Mouse (Mus musculus): ENCODE results near the gene Mfge8. TPM values are rescaled to one million over a fixed set of nuclear protein-coding genes. Genes with fewer than 3 reads are reported as not detected.

Gene Mfge8
- polyA plus RNA-seq (2014; fragmentation: Nextera tagmentation; extraction: Ambion mirVana) = 147 and 155 TPM in 2 replicates

GRCm38 (mm10) chr7:79148711-79149266 lies at the start of gene Mfge8:
Gene Mfge8 (minus strand): TSS chr7:79149060.
- Histone ChIP-seq H3K4me1 (ENCODE audit: control insufficient read depth, insufficient read depth, low read length) (peaks cover 13% of the 10 kb centered on the region), H3K9ac (ENCODE audit: low read depth, low read length) (peak within 1 kb of the TSS; percentile 78), H3K4me3 (ENCODE audit: low read depth, low read length) (peak within 1 kb of the TSS; percentile 74), H3K36me3 (ENCODE audit: control insufficient read depth, insufficient read depth, low read length) (peaks cover 13% of the 10 kb centered on the region; the same call in 1 of the 2 replicates), H3K4me2 (ENCODE audit: low read depth, low read length) (peak within 1 kb of the TSS; percentile 78), H3K9me3 (ENCODE audit: control insufficient read depth, low read length) (no peaks in the 10 kb centered on the region), H3K27me3 (replicated peaks; ENCODE audit: control insufficient read depth, insufficient read depth, low read length) (no peaks in the 10 kb centered on the region), H3K27ac (replicated peaks; ENCODE audit: low read depth, low read length) (no peak within 1 kb of the TSS; the same call in 1 of the 2 replicates)
- DNase-seq (ENCODE audit: low spot score) (peak; percentile 94), ATAC-seq (ENCODE audit: low read depth) (peak; percentile 96)
- WGBS = 0% methylated on average over 30 of the region's 39 CpGs

- Histone ChIP-seq H3K9ac (ENCODE audit: low read depth, low read length) (no peak overlapping the region), H3K4me3 (ENCODE audit: low read depth, low read length) (no peak overlapping the region), H3K4me2 (ENCODE audit: low read depth, low read length) (no peak overlapping the region), H3K27ac (replicated peaks; ENCODE audit: low read depth, low read length) (no peak overlapping the region), H3K4me1 (ENCODE audit: control insufficient read depth, insufficient read depth, low read length) (no peaks in the 10 kb centered on the region), H3K36me3 (ENCODE audit: control insufficient read depth, insufficient read depth, low read length) (no peaks in the 10 kb centered on the region), H3K27me3 (replicated peaks; ENCODE audit: control insufficient read depth, insufficient read depth, low read length) (no peaks in the 10 kb centered on the region), H3K9me3 (ENCODE audit: control insufficient read depth, low read length) (no peaks in the 10 kb centered on the region)
- no peak for DNase-seq (ENCODE audit: low spot score)
- 73% methylated on average over 16 of the region's 16 CpGs for WGBS
- ATAC-seq (ENCODE audit: low read depth) = peak; percentile 62; the same call in 1 of the 2 replicates
Measured at GRCm38 (mm10) chr7:79194560-79195413, 45.9 kb upstream of the Mfge8 start.

- Histone ChIP-seq H3K4me3 (ENCODE audit: low read depth, low read length) (no peak overlapping the region), H3K27ac (replicated peaks; ENCODE audit: low read depth, low read length) (no peak overlapping the region), H3K9me3 (ENCODE audit: control insufficient read depth, low read length) (no peaks in the 10 kb centered on the region), H3K4me2 (ENCODE audit: low read depth, low read length) (no peak overlapping the region), H3K9ac (ENCODE audit: low read depth, low read length) (no peak overlapping the region), H3K36me3 (ENCODE audit: control insufficient read depth, insufficient read depth, low read length) (no peaks in the 10 kb centered on the region), H3K27me3 (replicated peaks; ENCODE audit: control insufficient read depth, insufficient read depth, low read length) (no peaks in the 10 kb centered on the region), H3K4me1 (ENCODE audit: control insufficient read depth, insufficient read depth, low read length) (no peaks in the 10 kb centered on the region)
- WGBS = 65% methylated on average over 5 of the region's 5 CpGs
- ATAC-seq (ENCODE audit: low read depth) (no peak), DNase-seq (ENCODE audit: low spot score) (no peak)
Measured at GRCm38 (mm10) chr7:79193936-79194335, 45.1 kb upstream of the Mfge8 start.

- WGBS = 74% methylated on average over 5 of the region's 5 CpGs
- 0 out of 2 replicates have a peak, but pooled peaks cover 6% of the 10 kb centered on the region for H3K9me3 ChIP-seq (ENCODE audit: control insufficient read depth, low read length)
- no peak overlapping the region for H3K27ac ChIP-seq (replicated peaks; ENCODE audit: low read depth, low read length)
- H3K27me3 ChIP-seq (replicated peaks; ENCODE audit: control insufficient read depth, insufficient read depth, low read length) = no peaks in the 10 kb centered on the region
- H3K4me3 ChIP-seq (ENCODE audit: low read depth, low read length) = no peak overlapping the region
- H3K4me2 ChIP-seq (ENCODE audit: low read depth, low read length) = no peak overlapping the region
- ATAC-seq (ENCODE audit: low read depth) (no peak), DNase-seq (ENCODE audit: low spot score) (no peak)
- no peaks in the 10 kb centered on the region for H3K4me1 ChIP-seq (ENCODE audit: control insufficient read depth, insufficient read depth, low read length)
- H3K9ac ChIP-seq (ENCODE audit: low read depth, low read length) = no peak overlapping the region
- no peaks in the 10 kb centered on the region for H3K36me3 ChIP-seq (ENCODE audit: control insufficient read depth, insufficient read depth, low read length)
Measured at GRCm38 (mm10) chr7:79191501-79191900, 42.6 kb upstream of the Mfge8 start.

- Histone ChIP-seq H3K4me1 (ENCODE audit: control insufficient read depth, insufficient read depth, low read length) (no peaks in the 10 kb centered on the region), H3K9ac (ENCODE audit: low read depth, low read length) (no peak overlapping the region), H3K9me3 (ENCODE audit: control insufficient read depth, low read length) (0 out of 2 replicates have a peak, but pooled peaks cover 6% of the 10 kb centered on the region), H3K4me2 (ENCODE audit: low read depth, low read length) (no peak overlapping the region), H3K27ac (replicated peaks; ENCODE audit: low read depth, low read length) (no peak overlapping the region), H3K27me3 (replicated peaks; ENCODE audit: control insufficient read depth, insufficient read depth, low read length) (no peaks in the 10 kb centered on the region), H3K36me3 (ENCODE audit: control insufficient read depth, insufficient read depth, low read length) (no peaks in the 10 kb centered on the region), H3K4me3 (ENCODE audit: low read depth, low read length) (no peak overlapping the region)
- DNase-seq (ENCODE audit: low spot score) (no peak), ATAC-seq (ENCODE audit: low read depth) (no peak)
- 37% methylated on average over 3 of the region's 3 CpGs for WGBS
Measured at GRCm38 (mm10) chr7:79190592-79190991, 41.7 kb upstream of the Mfge8 start.

GRCm38 (mm10) chr7:79189211-79189610 lies 40.4 kb upstream of the Mfge8 start:
- H3K4me1 ChIP-seq (ENCODE audit: control insufficient read depth, insufficient read depth, low read length) = no peaks in the 10 kb centered on the region
- no peaks in the 10 kb centered on the region for H3K36me3 ChIP-seq (ENCODE audit: control insufficient read depth, insufficient read depth, low read length)
- H3K4me3 ChIP-seq (ENCODE audit: low read depth, low read length) = no peak overlapping the region
- no peak overlapping the region for H3K9ac ChIP-seq (ENCODE audit: low read depth, low read length)
- ATAC-seq (ENCODE audit: low read depth) = no peak
- 0 out of 2 replicates have a peak, but pooled peaks cover 6% of the 10 kb centered on the region for H3K9me3 ChIP-seq (ENCODE audit: control insufficient read depth, low read length)
- no peaks in the 10 kb centered on the region for H3K27me3 ChIP-seq (replicated peaks; ENCODE audit: control insufficient read depth, insufficient read depth, low read length)
- no peak overlapping the region for H3K4me2 ChIP-seq (ENCODE audit: low read depth, low read length)
- H3K27ac ChIP-seq (replicated peaks; ENCODE audit: low read depth, low read length) = no peak overlapping the region
- WGBS = 41% methylated on average over 3 of the region's 5 CpGs
- no peak for DNase-seq (ENCODE audit: low spot score)

GRCm38 (mm10) chr7:79187591-79187990 lies 38.7 kb upstream of the Mfge8 start:
- ATAC-seq (ENCODE audit: low read depth) = no peak
- 98% methylated on average over 2 of the region's 2 CpGs for WGBS
- H3K27me3 ChIP-seq (replicated peaks; ENCODE audit: control insufficient read depth, insufficient read depth, low read length) = no peaks in the 10 kb centered on the region

GRCm38 (mm10) chr7:79183417-79183816 lies 34.6 kb upstream of the Mfge8 start:
- H3K27me3 ChIP-seq (replicated peaks; ENCODE audit: control insufficient read depth, insufficient read depth, low read length) = no peaks in the 10 kb centered on the region
- no peaks in the 10 kb centered on the region for H3K4me1 ChIP-seq (ENCODE audit: control insufficient read depth, insufficient read depth, low read length)
- H3K4me2 ChIP-seq (ENCODE audit: low read depth, low read length) = no peak overlapping the region
- H3K4me3 ChIP-seq (ENCODE audit: low read depth, low read length) = no peak overlapping the region
- H3K27ac ChIP-seq (replicated peaks; ENCODE audit: low read depth, low read length) = no peak overlapping the region
- no peaks in the 10 kb centered on the region for H3K36me3 ChIP-seq (ENCODE audit: control insufficient read depth, insufficient read depth, low read length)
- WGBS = 43% methylated on average over 1 of the region's 1 CpGs
- 0 out of 2 replicates have a peak, but pooled peaks cover 6% of the 10 kb centered on the region for H3K9me3 ChIP-seq (ENCODE audit: control insufficient read depth, low read length)
- H3K9ac ChIP-seq (ENCODE audit: low read depth, low read length) = no peak overlapping the region
- ATAC-seq (ENCODE audit: low read depth) (no peak), DNase-seq (ENCODE audit: low spot score) (no peak)

More at GRCm38 (mm10) chr7:79187591-79187990, 38.7 kb upstream of the Mfge8 start:
- Histone ChIP-seq H3K27ac (replicated peaks; ENCODE audit: low read depth, low read length) (no peak overlapping the region), H3K9ac (ENCODE audit: low read depth, low read length) (no peak overlapping the region), H3K4me2 (ENCODE audit: low read depth, low read length) (no peak overlapping the region), H3K4me1 (ENCODE audit: control insufficient read depth, insufficient read depth, low read length) (no peaks in the 10 kb centered on the region), H3K9me3 (ENCODE audit: control insufficient read depth, low read length) (0 out of 2 replicates have a peak, but pooled peaks cover 6% of the 10 kb centered on the region), H3K4me3 (ENCODE audit: low read depth, low read length) (no peak overlapping the region), H3K36me3 (ENCODE audit: control insufficient read depth, insufficient read depth, low read length) (no peaks in the 10 kb centered on the region)
- DNase-seq (ENCODE audit: low spot score) = no peak
